Mouse (Mus musculus) forebrain, embryonic 16.5 days (tissue): ENCODE data around the gene Fgd4. TPM values are rescaled to one million over a fixed set of nuclear protein-coding genes. Genes with fewer than 3 reads are reported as not detected.

Experiments used
- ATAC-seq: fragments of 200-750 bp; cut with Nextera tagmentation; 2 replicates; pipeline ENCODE4 v1.8.0; 2017; ENCODE audit warnings: mild to moderate bottlenecking, moderate library complexity
- H3K27ac ChIP-seq: fragments of 300-500 bp; sonication (generic); 2 replicates; pipeline ENCODE4 v1.5.1; 2014; ENCODE audit warnings: low read length, control low read depth
- H3K27me3 ChIP-seq: fragments of 300-500 bp; sonication (generic); replicated peaks from 2 replicates; pipeline ENCODE4 v1.6.1; 2014; ENCODE audit warnings: low read length; ENCODE audit not compliant: control insufficient read depth, insufficient read depth
- H3K36me3 ChIP-seq: fragments of 300-500 bp; sonication (generic); 2 replicates; pipeline ENCODE4 v1.6.1; 2014; ENCODE audit not compliant: control insufficient read depth, insufficient read depth
- H3K4me1 ChIP-seq: fragments of 300-500 bp; sonication (generic); replicated peaks from 2 replicates; pipeline ENCODE4 v1.6.1; 2014; ENCODE audit warnings: low read length; ENCODE audit not compliant: control insufficient read depth, insufficient read depth
- H3K4me2 ChIP-seq: fragments of 300-500 bp; sonication (generic); 2 replicates; pipeline ENCODE4 v1.6.1; 2014; ENCODE audit warnings: mild to moderate bottlenecking, low read length, control low read depth
- H3K4me3 ChIP-seq: fragments of 300-500 bp; sonication (generic); replicated peaks from 2 replicates; pipeline ENCODE4 v1.5.1; 2014; ENCODE audit warnings: mild to moderate bottlenecking, low read length, control low read depth
- H3K9ac ChIP-seq: fragments of 300-500 bp; sonication (generic); replicated peaks from 2 replicates; pipeline ENCODE4 v1.6.1; 2014; ENCODE audit warnings: low read depth, low read length, control low read depth
- H3K9me3 ChIP-seq: fragments of 300-500 bp; sonication (generic); 2 replicates; pipeline ENCODE4 v1.6.1; 2016; ENCODE audit warnings: low read length; ENCODE audit not compliant: control insufficient read depth
- WGBS: fragments of 180-500 bp; shearing (Covaris S2); extraction: QIAGEN DNeasy Blood & Tissue Kit; methylation state at CpG from one replicate; pipeline ENCODE4 v1.1.7; 2014; 5-methylcytosine and 5-hydroxymethylcytosine counted together
- polyA plus RNA-seq: library from polyadenylated mRNA; unstranded; fragments of >200 nt; fragmentation: Nextera tagmentation; extraction: Ambion mirVana; gene quantifications from 2 replicates; pipeline ENCODE4 v1.2.1, GENCODE M21; 2015

The Fgd4 gene
- polyA plus RNA-seq, 1 experiment from 2014 or later, result 28.8 TPM

GRCm38 (mm10) chr16:16573167-16573566 lies 27.2 kb downstream of the Fgd4 start:
- no peak for ATAC-seq
- Histone ChIP-seq H3K4me3 (no peak overlapping the region), H3K4me2 (no peak overlapping the region), H3K27ac (no peak overlapping the region), H3K36me3 (no peaks in the 10 kb centered on the region), H3K27me3 (no peaks in the 10 kb centered on the region), H3K9ac (no peak overlapping the region), H3K9me3 (no peaks in the 10 kb centered on the region), H3K4me1 (no peaks in the 10 kb centered on the region)
- WGBS, result 94% methylated on average over 1 of the region's 1 CpGs

GRCm38 (mm10) chr16:16571356-16571755 lies 29.0 kb downstream of the Fgd4 start:
- Histone ChIP-seq H3K4me3 (no peak overlapping the region), H3K4me2 (no peak overlapping the region), H3K36me3 (no peaks in the 10 kb centered on the region), H3K27ac (no peak overlapping the region), H3K4me1 (no peaks in the 10 kb centered on the region), H3K27me3 (no peaks in the 10 kb centered on the region), H3K9me3 (no peaks in the 10 kb centered on the region), H3K9ac (no peak overlapping the region)
- no peak for ATAC-seq
- 87% methylated on average over 3 of the region's 3 CpGs for WGBS

- no peak overlapping the region for H3K27ac ChIP-seq
- H3K27me3 ChIP-seq, result no peaks in the 10 kb centered on the region
- H3K4me3 ChIP-seq, result no peak overlapping the region
- H3K9ac ChIP-seq, result no peak overlapping the region
- WGBS, result 52% methylated on average over 1 of the region's 1 CpGs
- no peak for ATAC-seq
- H3K4me2 ChIP-seq, result no peak overlapping the region
- H3K36me3 ChIP-seq, result no peaks in the 10 kb centered on the region
- no peaks in the 10 kb centered on the region for H3K9me3 ChIP-seq
- no peaks in the 10 kb centered on the region for H3K4me1 ChIP-seq
Measured at GRCm38 (mm10) chr16:16566786-16567185, 33.6 kb downstream of the Fgd4 start.

DNA sequence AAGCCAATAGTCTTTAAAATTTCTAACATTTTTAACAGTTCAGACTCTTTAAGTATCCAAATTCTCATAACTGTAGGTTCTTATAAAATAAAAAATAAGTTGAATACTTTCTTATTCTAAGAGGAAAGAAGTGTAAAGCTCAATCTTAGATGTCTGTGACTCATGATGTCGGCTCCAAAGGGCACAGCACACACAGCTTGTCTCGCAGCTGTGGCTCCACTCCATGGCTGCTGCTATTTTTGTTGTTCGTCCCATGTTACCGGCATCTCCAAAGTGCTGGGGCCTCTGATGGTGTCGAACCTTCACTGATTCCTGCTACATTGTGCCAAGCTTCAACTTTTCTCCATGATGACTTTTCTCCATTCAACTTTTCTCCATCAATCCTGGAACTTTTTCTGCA lies 34.1 kb downstream of the Fgd4 start:
- H3K4me2 ChIP-seq, result no peak overlapping the region
- H3K4me1 ChIP-seq, result no peaks in the 10 kb centered on the region
- H3K36me3 ChIP-seq, result no peaks in the 10 kb centered on the region
- no peak overlapping the region for H3K9ac ChIP-seq
- no peak for ATAC-seq
- 87% methylated on average over 5 of the region's 5 CpGs for WGBS
- no peaks in the 10 kb centered on the region for H3K9me3 ChIP-seq
- no peak overlapping the region for H3K4me3 ChIP-seq
- H3K27me3 ChIP-seq, result no peaks in the 10 kb centered on the region
- H3K27ac ChIP-seq, result no peak overlapping the region

DNA sequence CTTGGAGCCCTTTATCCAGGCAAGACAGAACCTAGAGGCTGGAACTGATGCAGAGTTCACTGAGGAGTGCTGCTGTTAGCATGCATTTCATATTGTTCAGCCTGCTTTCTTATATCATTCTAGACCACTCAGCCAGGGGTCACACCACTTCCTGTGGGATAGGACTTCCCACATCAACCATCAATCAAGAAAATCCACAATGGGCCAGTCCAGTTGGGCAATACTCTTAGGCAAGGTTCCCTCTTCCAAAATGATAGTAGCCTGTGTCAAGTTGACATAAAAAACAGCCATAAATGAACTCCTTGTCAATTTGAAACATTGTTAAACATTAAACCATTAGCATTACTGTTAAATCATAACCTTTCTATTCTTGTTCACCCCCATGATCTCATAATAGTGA lies 34.6 kb downstream of the Fgd4 start:
- H3K36me3 ChIP-seq, result no peaks in the 10 kb centered on the region
- H3K27me3 ChIP-seq, result no peaks in the 10 kb centered on the region
- H3K9ac ChIP-seq, result no peak overlapping the region
- no peaks in the 10 kb centered on the region for H3K4me1 ChIP-seq
- no peak for ATAC-seq
- H3K4me3 ChIP-seq, result no peak overlapping the region
- no peak overlapping the region for H3K4me2 ChIP-seq
- no peak overlapping the region for H3K27ac ChIP-seq
- no peaks in the 10 kb centered on the region for H3K9me3 ChIP-seq

DNA sequence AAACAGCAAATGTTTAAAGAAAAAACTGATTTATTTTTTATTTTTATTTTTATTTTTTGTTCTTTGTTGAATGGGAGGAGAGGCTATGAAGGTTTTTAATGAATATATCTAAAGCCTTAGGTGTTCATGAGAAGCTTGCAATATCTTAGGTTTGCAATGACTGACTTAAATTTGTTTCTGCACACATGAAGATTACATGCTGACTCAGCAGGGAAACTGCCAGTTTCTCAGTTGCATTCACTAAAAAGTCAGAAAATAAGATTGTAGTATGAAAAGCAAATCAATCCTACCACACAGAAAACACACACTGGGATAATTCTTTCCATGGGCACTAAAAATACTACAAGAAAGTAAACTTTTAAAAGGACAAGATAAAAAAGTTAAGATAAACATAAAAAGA lies 39.6 kb downstream of the Fgd4 start:
- ATAC-seq, result no peak
- H3K27ac ChIP-seq, result no peak overlapping the region
- H3K4me1 ChIP-seq, result peaks cover 12% of the 10 kb centered on the region
- no peaks in the 10 kb centered on the region for H3K36me3 ChIP-seq
- no peaks in the 10 kb centered on the region for H3K9me3 ChIP-seq
- H3K27me3 ChIP-seq, result no peaks in the 10 kb centered on the region
- no peak overlapping the region for H3K4me2 ChIP-seq
- H3K9ac ChIP-seq, result no peak overlapping the region
- no peak overlapping the region for H3K4me3 ChIP-seq

DNA sequence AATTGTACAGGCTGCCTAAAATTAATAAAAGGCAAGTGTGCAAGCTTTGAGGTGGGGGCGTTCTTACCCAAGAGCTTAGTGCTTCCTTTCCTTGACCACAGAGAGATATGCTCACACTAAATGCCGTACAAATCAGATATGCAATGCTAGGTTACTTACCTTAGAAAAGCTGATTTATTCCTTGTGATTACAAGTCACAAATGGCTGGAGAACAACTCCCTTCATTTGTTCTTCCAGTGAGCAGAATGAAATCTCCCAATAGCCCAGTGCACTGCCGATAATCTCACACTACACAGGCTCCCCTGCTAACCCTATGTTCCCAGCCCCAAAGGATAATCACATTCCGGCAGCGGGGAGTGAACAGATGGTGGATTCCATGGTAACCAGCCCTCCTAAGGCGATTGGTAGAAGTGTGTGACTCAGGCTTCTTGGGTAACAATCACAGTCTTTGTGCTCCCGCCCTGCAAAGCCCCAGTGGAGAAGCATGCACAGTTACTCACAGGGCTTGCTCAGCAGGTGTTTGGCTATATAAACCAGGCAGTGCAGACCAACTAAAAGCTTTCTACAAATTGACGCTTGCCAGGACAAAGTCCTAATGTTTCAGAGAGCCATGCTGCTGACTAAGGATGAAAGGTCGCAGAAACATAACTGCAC lies 40.3 kb downstream of the Fgd4 start:
- 1% methylated on average over 9 of the region's 9 CpGs for WGBS
- H3K9ac ChIP-seq, result peak overlapping the region; percentile 68
- no peaks in the 10 kb centered on the region for H3K27me3 ChIP-seq
- H3K4me1 ChIP-seq, result peaks cover 12% of the 10 kb centered on the region
- peak overlapping the region; percentile 54 for H3K4me2 ChIP-seq
- H3K36me3 ChIP-seq, result no peaks in the 10 kb centered on the region
- ATAC-seq, result peak; percentile 98
- H3K4me3 ChIP-seq, result peak overlapping the region; percentile 83
- H3K27ac ChIP-seq, result peak overlapping the region; percentile 98
- no peaks in the 10 kb centered on the region for H3K9me3 ChIP-seq

- ATAC-seq, result peak; percentile 57
- Histone ChIP-seq H3K36me3 (no peaks in the 10 kb centered on the region), H3K4me3 (peak overlapping the region; percentile 83), H3K4me1 (peaks cover 14% of the 10 kb centered on the region), H3K9ac (peak overlapping the region; percentile 68), H3K27me3 (no peaks in the 10 kb centered on the region), H3K4me2 (peak overlapping the region; percentile 54), H3K27ac (peak overlapping the region; percentile 98), H3K9me3 (no peaks in the 10 kb centered on the region)
- WGBS, result 3% methylated on average over 3 of the region's 3 CpGs
Measured at GRCm38 (mm10) chr16:16559016-16559877, 41.1 kb downstream of the Fgd4 start.

GRCm38 (mm10) chr16:16557738-16558137 lies 42.6 kb downstream of the Fgd4 start:
- Histone ChIP-seq H3K27ac (no peak overlapping the region), H3K4me1 (peaks cover 19% of the 10 kb centered on the region), H3K4me3 (peak overlapping the region; percentile 41), H3K9me3 (no peaks in the 10 kb centered on the region), H3K9ac (0 out of 2 replicates have a peak overlapping the region, but pooled peaks have one; percentile 32), H3K36me3 (no peaks in the 10 kb centered on the region), H3K4me2 (peak overlapping the region; percentile 70), H3K27me3 (no peaks in the 10 kb centered on the region)
- 58% methylated on average over 4 of the region's 4 CpGs for WGBS
- no peak for ATAC-seq
